Mouse (Mus musculus) forebrain, embryonic 16.5 days (tissue): ENCODE results near the gene Ascc1. TPM values are rescaled to one million over a fixed set of nuclear protein-coding genes. Genes with fewer than 3 reads are reported as not detected.

Experiments used
- ATAC-seq: fragments of 200-750 bp; cut with Nextera tagmentation; 2 replicates; pipeline ENCODE4 v1.8.0; 2017; ENCODE audit warnings: mild to moderate bottlenecking, moderate library complexity
- H3K27ac ChIP-seq: fragments of 300-500 bp; sonication (generic); 2 replicates; pipeline ENCODE4 v1.5.1; 2014; ENCODE audit warnings: low read length, control low read depth
- H3K27me3 ChIP-seq: fragments of 300-500 bp; sonication (generic); replicated peaks from 2 replicates; pipeline ENCODE4 v1.6.1; 2014; ENCODE audit warnings: low read length; ENCODE audit not compliant: control insufficient read depth, insufficient read depth
- H3K36me3 ChIP-seq: fragments of 300-500 bp; sonication (generic); 2 replicates; pipeline ENCODE4 v1.6.1; 2014; ENCODE audit not compliant: control insufficient read depth, insufficient read depth
- H3K4me1 ChIP-seq: fragments of 300-500 bp; sonication (generic); replicated peaks from 2 replicates; pipeline ENCODE4 v1.6.1; 2014; ENCODE audit warnings: low read length; ENCODE audit not compliant: control insufficient read depth, insufficient read depth
- H3K4me2 ChIP-seq: fragments of 300-500 bp; sonication (generic); 2 replicates; pipeline ENCODE4 v1.6.1; 2014; ENCODE audit warnings: mild to moderate bottlenecking, low read length, control low read depth
- H3K4me3 ChIP-seq: fragments of 300-500 bp; sonication (generic); replicated peaks from 2 replicates; pipeline ENCODE4 v1.5.1; 2014; ENCODE audit warnings: mild to moderate bottlenecking, low read length, control low read depth
- H3K9ac ChIP-seq: fragments of 300-500 bp; sonication (generic); replicated peaks from 2 replicates; pipeline ENCODE4 v1.6.1; 2014; ENCODE audit warnings: low read depth, low read length, control low read depth
- H3K9me3 ChIP-seq: fragments of 300-500 bp; sonication (generic); 2 replicates; pipeline ENCODE4 v1.6.1; 2016; ENCODE audit warnings: low read length; ENCODE audit not compliant: control insufficient read depth
- WGBS: fragments of 180-500 bp; shearing (Covaris S2); extraction: QIAGEN DNeasy Blood & Tissue Kit; methylation state at CpG from one replicate; pipeline ENCODE4 v1.1.7; 2014; 5-methylcytosine and 5-hydroxymethylcytosine counted together
- polyA plus RNA-seq: library from polyadenylated mRNA; unstranded; fragments of >200 nt; fragmentation: Nextera tagmentation; extraction: Ambion mirVana; gene quantifications from 2 replicates; pipeline ENCODE4 v1.2.1, GENCODE M21; 2015

Gene Ascc1
- polyA plus RNA-seq, 1 experiment from 2014 or later = 50.0 TPM

- Histone ChIP-seq H3K4me3 (no peak overlapping the region), H3K9me3 (no peaks in the 10 kb centered on the region), H3K27me3 (no peaks in the 10 kb centered on the region), H3K9ac (no peak overlapping the region), H3K27ac (no peak overlapping the region), H3K4me2 (no peak overlapping the region), H3K4me1 (no peaks in the 10 kb centered on the region), H3K36me3 (no peaks in the 10 kb centered on the region)
- ATAC-seq = no peak
- WGBS = 83% methylated on average over 2 of the region's 2 CpGs
Observed at GRCm38 (mm10) chr10:60092311-60092710, 89.7 kb downstream of the Ascc1 start.

- 77% methylated on average over 2 of the region's 2 CpGs for WGBS
- no peak overlapping the region for H3K9ac ChIP-seq
- no peak overlapping the region for H3K4me3 ChIP-seq
- no peaks in the 10 kb centered on the region for H3K4me1 ChIP-seq
- H3K9me3 ChIP-seq = no peaks in the 10 kb centered on the region
- H3K4me2 ChIP-seq = no peak overlapping the region
- no peaks in the 10 kb centered on the region for H3K27me3 ChIP-seq
- ATAC-seq = no peak
- no peaks in the 10 kb centered on the region for H3K36me3 ChIP-seq
- H3K27ac ChIP-seq = no peak overlapping the region
Observed at GRCm38 (mm10) chr10:60093751-60094150, 91.1 kb downstream of the Ascc1 start.

- Histone ChIP-seq H3K27me3 (no peaks in the 10 kb centered on the region), H3K4me3 (no peak overlapping the region), H3K4me1 (no peaks in the 10 kb centered on the region), H3K36me3 (no peaks in the 10 kb centered on the region), H3K27ac (no peak overlapping the region), H3K9me3 (no peaks in the 10 kb centered on the region), H3K9ac (no peak overlapping the region), H3K4me2 (no peak overlapping the region)
- 95% methylated on average over 2 of the region's 2 CpGs for WGBS
- no peak for ATAC-seq
Observed at GRCm38 (mm10) chr10:60095558-60095957, 93.0 kb downstream of the Ascc1 start.

- no peaks in the 10 kb centered on the region for H3K36me3 ChIP-seq
- H3K27me3 ChIP-seq = no peaks in the 10 kb centered on the region
- no peak overlapping the region for H3K9ac ChIP-seq
- no peak for ATAC-seq
- no peaks in the 10 kb centered on the region for H3K9me3 ChIP-seq
- H3K4me2 ChIP-seq = no peak overlapping the region
- H3K27ac ChIP-seq = no peak overlapping the region
- no peak overlapping the region for H3K4me3 ChIP-seq
- H3K4me1 ChIP-seq = no peaks in the 10 kb centered on the region
- WGBS = 74% methylated on average over 1 of the region's 1 CpGs
Observed at GRCm38 (mm10) chr10:60096302-60096701, 93.7 kb downstream of the Ascc1 start.

GRCm38 (mm10) chr10:60097146-60097545 lies 94.5 kb downstream of the Ascc1 start:
- no peaks in the 10 kb centered on the region for H3K4me1 ChIP-seq
- no peak overlapping the region for H3K27ac ChIP-seq
- H3K9ac ChIP-seq = no peak overlapping the region
- H3K9me3 ChIP-seq = no peaks in the 10 kb centered on the region
- no peaks in the 10 kb centered on the region for H3K36me3 ChIP-seq
- no peak for ATAC-seq
- WGBS = 92% methylated on average over 9 of the region's 9 CpGs
- no peaks in the 10 kb centered on the region for H3K27me3 ChIP-seq
- H3K4me3 ChIP-seq = no peak overlapping the region
- H3K4me2 ChIP-seq = no peak overlapping the region

GRCm38 (mm10) chr10:60097774-60098173 lies 95.2 kb downstream of the Ascc1 start:
- ATAC-seq = no peak
- Histone ChIP-seq H3K27ac (no peak overlapping the region), H3K4me2 (no peak overlapping the region), H3K36me3 (no peaks in the 10 kb centered on the region), H3K9me3 (no peaks in the 10 kb centered on the region), H3K4me3 (no peak overlapping the region), H3K4me1 (no peaks in the 10 kb centered on the region), H3K9ac (no peak overlapping the region), H3K27me3 (no peaks in the 10 kb centered on the region)
- WGBS = 86% methylated on average over 5 of the region's 5 CpGs

- 16% methylated on average over 20 of the region's 20 CpGs for WGBS
- Histone ChIP-seq H3K4me2 (peak overlapping the region; percentile 92), H3K27ac (peak overlapping the region; percentile 67), H3K4me3 (peak overlapping the region; percentile 72), H3K27me3 (no peaks in the 10 kb centered on the region), H3K4me1 (peaks cover 28% of the 10 kb centered on the region), H3K36me3 (no peaks in the 10 kb centered on the region), H3K9me3 (no peaks in the 10 kb centered on the region), H3K9ac (peak overlapping the region; percentile 89)
- ATAC-seq = peak; percentile 44
Observed at GRCm38 (mm10) chr10:60105391-60106145, 103.0 kb downstream of the Ascc1 start.

- peaks cover 28% of the 10 kb centered on the region for H3K4me1 ChIP-seq
- H3K4me3 ChIP-seq = peak within 1 kb of the TSS; percentile 72
- peak within 1 kb of the TSS; percentile 79 for H3K27ac ChIP-seq
- no peaks in the 10 kb centered on the region for H3K27me3 ChIP-seq
- H3K4me2 ChIP-seq = peak within 1 kb of the TSS; percentile 92
- ATAC-seq = no peak; the same call in 1 of the 2 replicates
- H3K9ac ChIP-seq = peak within 1 kb of the TSS; percentile 89
- H3K9me3 ChIP-seq = no peaks in the 10 kb centered on the region
- H3K36me3 ChIP-seq = no peaks in the 10 kb centered on the region
- under 1% methylated on average over 22 of the region's 22 CpGs for WGBS
Observed at GRCm38 (mm10) chr10:60106146-60106530, 103.5 kb downstream of the Ascc1 start, which contains the start of gene Spock2. Spock2 (plus strand) TSS chr10:60106219.

- Histone ChIP-seq H3K27me3 (no peaks in the 10 kb centered on the region), H3K27ac (peak overlapping the region; percentile 79), H3K9ac (peak overlapping the region; percentile 89), H3K36me3 (no peaks in the 10 kb centered on the region), H3K4me2 (peak overlapping the region; percentile 92), H3K9me3 (no peaks in the 10 kb centered on the region), H3K4me3 (peak overlapping the region; percentile 72), H3K4me1 (peaks cover 28% of the 10 kb centered on the region)
- peak; percentile 75 for ATAC-seq
- 1% methylated on average over 53 of the region's 57 CpGs for WGBS
Observed at GRCm38 (mm10) chr10:60106531-60107186, 104.1 kb downstream of the Ascc1 start.
